Mouse (Mus musculus) gastrocnemius, adult 8-10 months (tissue): ENCODE results near the gene C4bp. TPM values are rescaled to one million over a fixed set of nuclear protein-coding genes. Genes with fewer than 3 reads are reported as not detected.
"Not testable (repeated sequence)": the region's sequence is repeated elsewhere in the genome, so short reads cannot be mapped to it uniquely, and the experiment has no call there.

ENCODE experiments used
- DNase-seq, 2 experiments: peaks; one replicate each; pipeline ENCODE4 v3.0.0; 2022; ENCODE audit warnings: low spot score in 2 of 2
- total RNA-seq, 4 experiments: library from RNA; stranded (reverse); gene quantifications; 2 replicates each; pipeline ENCODE4 v1.2.4; 2022

The C4bp gene
- total RNA-seq: not detected

DNA sequence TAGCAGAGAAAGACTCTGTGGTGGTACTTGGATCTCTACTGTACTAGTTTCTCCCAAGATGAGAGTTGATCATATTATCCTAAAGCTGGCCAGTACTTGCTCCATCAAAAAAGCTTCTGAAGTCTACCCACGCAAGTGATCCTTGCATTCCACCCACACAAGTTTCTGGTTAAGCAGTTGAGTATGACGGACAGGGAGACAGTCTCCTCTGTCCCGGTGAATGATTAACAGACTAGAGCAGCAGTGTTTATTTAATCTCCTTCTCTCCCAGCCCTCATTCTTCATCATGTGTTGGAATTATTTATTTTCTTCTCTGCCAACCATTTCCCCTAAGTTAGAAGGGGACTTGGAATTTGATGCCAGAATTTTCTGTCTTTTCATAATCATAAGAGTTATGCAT, at the start of gene C4bp:
Gene C4bp, minus strand, starts transcription at position 179 of the 400 bp plus-strand sequence.
- no peak for DNase-seq

DNA sequence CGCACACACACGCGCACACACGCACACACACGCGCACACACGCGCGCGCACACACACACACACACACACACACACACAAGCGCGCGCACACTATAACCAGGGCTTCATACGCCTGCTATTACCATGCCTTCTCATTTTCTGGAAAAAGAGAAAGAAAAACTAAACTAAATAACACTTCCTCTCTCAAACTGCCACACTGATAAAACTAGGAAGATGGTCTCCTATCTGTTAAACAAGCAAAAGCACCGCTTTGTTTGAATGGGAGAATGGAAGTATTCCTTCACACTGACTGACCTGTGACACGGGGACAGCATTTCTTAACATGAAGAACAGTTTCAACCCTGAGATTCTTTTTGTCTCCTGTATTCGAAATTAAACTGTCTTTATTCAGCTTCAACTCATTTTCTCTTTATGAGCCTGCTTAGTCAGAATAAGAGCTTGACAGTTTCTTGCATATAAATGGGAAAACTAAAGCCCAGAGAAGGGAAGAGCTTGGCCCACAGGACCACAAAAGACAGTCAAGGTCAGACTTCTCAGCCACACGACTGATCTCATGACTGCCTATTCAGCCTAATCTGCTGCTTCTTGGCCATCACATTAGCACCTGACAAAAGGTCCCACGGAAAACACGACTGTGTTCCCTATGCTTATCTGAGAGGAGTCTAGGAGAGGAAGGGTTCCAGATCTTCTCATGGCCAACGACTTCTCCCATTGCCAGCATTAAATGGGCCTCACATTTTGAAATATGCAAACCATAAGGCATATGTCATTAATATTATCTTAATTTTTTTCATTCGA, 49.0 kb upstream of the C4bp start:
- no peak for DNase-seq

GRCm38 (mm10) chr1:130703613-130704012, 42.2 kb upstream of the C4bp start:
- no peak for DNase-seq

- no peak for DNase-seq
Measured at GRCm38 (mm10) chr1:130701976-130702375, 40.5 kb upstream of the C4bp start.

DNA sequence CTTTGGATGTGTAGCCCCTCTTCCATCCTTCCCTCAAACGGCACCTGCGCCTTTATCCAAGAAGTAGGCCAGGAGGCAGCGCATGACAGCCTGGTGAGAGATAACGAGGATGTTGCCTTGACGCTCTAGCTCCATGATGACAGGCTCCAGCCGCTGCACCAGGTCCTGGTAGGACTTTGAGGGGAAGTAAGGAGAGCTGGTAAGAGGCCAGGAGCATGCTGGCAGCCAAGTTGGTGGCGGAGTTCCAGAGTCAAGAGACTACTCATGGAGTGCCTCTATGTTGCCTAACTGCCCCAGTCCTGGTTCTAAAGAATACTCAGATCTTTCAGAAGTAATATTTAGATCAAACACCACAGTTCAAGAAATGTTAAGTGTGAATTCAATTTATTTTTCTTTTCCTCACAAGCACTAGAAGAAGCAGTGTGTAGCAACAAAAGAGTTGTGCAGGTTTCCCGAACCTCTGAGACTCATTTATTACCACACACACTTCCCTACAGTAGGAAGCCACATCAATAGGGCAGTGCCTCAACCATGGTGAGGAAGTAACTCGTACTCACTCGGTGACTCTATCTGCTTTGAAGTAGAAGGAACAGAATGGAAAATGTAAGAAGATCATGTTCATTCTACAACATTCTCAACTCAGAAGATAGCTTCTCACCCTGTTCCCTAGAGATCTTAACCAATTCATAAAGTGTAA, 38.7 kb upstream of the C4bp start:
- DNase-seq: peak in 1 of 2 experiments; percentile 12

DNA sequence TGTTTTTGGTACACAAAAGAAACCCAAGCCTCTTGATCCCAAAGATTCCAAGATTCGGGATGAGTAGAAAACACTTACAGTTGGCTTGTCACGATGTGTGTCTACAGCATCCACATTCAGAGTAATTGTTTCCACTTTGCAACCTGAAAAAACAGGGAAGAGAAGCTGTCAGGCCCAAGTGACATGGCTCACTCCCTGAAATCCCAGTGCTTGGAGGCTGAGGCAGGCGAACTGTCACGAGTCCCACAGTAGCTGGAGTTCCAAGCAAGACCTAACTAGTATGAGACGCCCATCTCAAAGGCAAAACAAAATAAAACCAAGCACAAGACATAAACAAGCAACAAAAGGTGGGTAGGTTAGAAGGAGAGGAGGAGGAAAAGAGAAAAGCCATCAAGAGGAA, 37.2 kb upstream of the C4bp start:
- DNase-seq: no peak

DNA sequence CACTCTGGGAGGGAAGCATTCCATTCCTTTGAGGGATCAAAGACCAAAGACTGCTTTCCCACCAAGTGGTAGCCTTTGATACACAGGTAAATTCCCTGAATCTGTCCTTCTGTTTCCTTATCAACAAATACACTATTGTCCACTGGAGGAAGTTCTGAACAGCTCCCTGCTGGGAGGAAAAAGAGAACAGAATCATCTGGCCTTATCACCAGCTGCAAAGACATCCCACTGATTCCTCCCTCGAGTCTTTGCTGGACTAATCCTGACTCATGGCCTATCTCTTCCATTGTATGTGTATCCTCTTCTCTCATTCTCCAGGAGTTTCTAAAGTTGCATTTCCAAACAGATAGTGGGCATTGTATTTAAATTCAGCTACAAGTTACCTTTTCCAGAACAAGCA, 22.5 kb upstream of the C4bp start:
- DNase-seq: no peak

DNA sequence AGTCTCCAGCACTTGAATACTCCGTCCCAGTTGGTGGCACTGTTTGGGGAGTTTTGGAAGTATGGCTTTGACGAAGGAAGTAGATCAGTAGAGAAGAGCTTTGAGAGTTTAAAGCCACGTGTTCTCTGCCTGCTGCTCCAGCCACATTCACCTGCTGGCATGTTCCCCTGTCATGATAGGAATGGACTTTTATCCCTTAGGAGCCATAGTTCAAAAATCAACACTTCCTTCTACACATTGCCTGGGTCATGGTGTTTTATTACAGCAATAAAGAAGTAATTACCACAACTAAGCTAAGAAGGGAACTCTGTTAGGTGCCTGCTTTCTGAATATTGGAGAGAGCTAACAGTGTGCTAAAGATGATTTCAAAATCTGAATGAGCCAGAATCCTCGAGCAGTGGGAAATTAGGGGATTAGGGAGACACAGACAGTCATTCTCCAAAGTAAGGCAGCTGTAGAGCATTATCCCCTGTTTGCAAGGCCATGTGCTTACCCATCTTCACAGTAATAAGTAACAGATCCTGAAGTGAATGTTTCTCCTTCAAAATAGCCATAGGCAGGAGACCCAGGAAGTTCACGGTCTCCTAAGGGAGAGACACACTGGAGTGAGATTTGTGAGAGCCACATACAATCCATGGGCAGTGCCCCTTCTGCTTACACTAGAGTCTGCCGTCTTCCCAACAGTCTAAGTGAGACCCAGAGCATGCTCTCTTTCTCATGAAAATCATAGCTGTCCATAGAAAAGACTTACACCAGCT, 20.4 kb upstream of the C4bp start:
- no peak for DNase-seq

DNA sequence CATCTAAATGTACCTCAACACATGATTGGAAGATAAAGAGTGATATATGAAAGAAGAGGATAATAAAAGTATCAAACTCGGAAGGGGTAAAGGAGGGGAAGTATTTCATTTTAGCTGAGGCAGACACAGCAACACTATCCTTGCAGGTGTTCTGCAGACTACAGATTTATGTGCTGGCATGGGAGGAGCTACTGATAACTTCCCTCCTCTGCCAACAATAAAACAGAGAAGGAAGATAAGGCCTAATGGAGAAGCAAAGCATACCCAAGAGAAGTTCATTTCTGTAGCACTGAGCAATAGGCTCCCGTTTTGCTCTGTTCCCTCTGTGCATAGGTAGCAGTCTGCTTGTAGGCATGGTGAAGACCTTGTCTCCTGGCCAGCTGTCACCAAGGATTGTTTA, 19.6 kb upstream of the C4bp start:
- DNase-seq: no peak

GRCm38 (mm10) chr1:130678551-130678950, 17.1 kb upstream of the C4bp start:
- no peak for DNase-seq

DNA sequence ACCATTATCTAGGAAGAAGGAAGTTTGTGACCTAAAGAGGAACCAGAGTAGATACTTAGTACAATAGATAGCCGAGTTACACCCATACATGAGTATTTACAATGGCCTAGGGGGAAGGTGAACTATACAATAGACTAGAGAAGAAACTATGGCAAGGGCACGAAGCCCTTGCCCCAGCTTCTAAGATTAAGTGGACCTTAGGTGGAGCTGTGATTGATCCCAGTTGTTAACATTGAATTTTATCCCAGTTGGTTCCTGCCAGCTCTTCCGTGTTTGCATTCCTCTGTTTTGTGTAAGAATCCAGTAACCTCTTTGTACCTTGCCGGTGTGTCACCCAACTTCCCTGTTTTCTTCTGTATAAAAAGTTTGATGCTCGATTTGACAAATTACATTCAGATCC, 2.1 kb upstream of the C4bp start:
- not testable (repeated sequence) for DNase-seq

DNA sequence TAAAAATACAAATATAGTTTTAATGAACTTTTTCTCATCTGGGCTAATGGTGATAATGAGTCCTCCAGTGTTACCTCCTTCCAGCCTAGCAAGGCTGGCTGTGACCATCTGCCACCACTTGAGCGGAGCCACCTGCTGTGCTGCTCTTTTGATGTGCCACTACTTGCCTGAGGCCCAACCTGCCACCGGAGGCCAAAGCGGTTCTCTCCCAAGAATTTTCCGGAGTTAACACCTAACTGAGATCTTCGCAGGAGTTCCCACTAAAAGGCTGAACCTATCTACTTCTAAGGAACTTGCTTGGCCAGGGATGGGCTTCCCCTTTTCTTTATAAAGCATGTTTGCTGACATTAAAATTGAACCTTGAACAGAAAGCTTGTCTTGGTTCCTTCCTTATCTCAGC, 1.8 kb downstream of the C4bp start:
- not testable (repeated sequence) for DNase-seq

DNA sequence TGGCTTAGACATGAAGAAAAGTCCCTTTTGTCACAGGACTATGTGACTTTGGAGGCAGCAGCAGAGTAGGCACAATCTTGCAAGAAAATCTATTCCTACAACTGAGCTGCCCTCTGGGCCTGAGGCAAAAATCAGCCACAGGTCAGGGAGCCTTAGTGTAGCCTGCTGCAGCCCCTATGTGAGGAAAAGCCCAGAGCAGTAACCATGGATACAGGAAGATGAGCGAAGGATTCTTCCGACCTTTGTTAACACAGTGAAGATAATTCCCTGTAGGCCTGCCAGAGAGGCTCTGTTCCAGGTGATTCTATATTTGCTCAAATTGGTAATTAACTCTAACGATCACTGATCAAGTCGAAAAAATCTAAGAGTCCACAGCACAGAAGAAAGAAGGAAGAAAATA, 17.3 kb downstream of the C4bp start:
- no peak for DNase-seq

DNA sequence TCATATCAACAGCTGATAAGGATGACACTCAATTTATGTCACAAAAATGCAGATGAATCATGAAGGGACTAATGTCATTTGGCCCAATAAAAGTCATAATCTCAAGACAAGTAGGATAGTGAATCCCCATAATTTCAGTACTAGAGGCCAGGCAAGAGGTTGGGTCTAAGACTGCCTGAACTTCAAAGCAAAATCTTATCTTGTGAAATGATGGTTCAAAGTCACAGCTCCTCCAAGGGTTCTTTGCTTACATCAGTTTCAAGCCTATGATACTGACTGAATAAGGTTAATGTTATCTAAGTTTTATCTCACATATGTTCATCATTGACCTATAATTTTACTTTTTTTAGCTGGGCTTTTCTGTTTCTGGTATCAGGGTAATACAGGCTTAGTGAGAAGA, 20.5 kb downstream of the C4bp start:
- no peak for DNase-seq

- DNase-seq: peak; percentile 25 to 32
Measured at GRCm38 (mm10) chr1:130633761-130634410, 27.5 kb downstream of the C4bp start.

DNA sequence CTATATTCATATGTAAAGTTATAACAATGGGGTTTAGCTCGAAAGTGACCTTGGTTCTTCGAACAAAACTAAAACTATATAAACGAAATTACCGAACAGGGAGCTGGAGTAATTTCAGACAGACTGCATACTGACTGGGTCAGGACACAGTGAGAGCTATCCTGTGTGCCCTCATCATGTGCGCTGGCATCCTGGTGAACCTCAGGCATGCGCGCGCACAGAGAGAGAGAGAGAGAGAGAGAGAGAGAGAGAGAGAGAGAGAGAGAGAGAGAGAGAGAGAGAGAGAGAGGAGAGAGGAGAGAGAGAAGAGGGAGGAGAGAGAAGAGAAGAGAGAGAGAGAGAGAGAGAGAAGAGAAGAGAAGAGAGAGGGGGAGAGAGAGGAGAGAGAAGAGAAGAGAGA, 28.1 kb downstream of the C4bp start:
- DNase-seq: no peak

DNA sequence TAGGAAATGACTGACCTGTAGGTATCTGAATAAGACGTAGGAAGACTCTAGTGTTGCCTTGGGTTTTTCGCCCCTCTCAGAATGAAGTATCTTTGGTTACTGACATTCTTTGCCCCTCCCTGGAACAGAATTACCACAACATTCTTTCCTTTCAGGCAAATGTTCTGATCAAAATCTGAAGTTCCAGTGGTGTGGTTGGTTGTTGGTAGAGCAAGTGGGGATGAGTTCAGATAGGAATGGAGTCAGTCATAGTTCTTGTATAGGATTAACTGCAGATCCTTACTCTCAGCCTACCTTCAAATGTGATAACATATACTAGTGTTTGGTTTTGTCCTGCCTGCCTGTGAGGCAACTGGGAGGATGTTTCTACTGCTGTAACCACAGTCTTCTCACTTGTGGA, 31.9 kb downstream of the C4bp start, which contains the start of gene Zp3r:
Gene Zp3r, minus strand, starts transcription at position 101 of the 400 bp plus-strand sequence.
- no peak for DNase-seq

GRCm38 (mm10) chr1:130596291-130596690, 65.1 kb downstream of the C4bp start:
- no peak for DNase-seq

- DNase-seq: peak in 1 of 2 experiments; percentile 12
Measured at GRCm38 (mm10) chr1:130588659-130589058, 72.8 kb downstream of the C4bp start.
